Mouse (Mus musculus) hindbrain, embryonic 13.5 days (tissue): Measurements from ENCODE around the gene D6Ertd527e. TPM values are rescaled to one million over a fixed set of nuclear protein-coding genes. Genes with fewer than 3 reads are reported as not detected.

ENCODE experiments used
- ATAC-seq: fragments of 200-750 bp; cut with Nextera tagmentation; 2 replicates; pipeline ENCODE4 v1.8.0; 2017; ENCODE audit warnings: moderate TSS enrichment; ENCODE audit not compliant: low FRiP score
- H3K27ac ChIP-seq: fragments of 300-500 bp; sonication (generic); 2 replicates; pipeline ENCODE4 v1.5.1; 2015; ENCODE audit warnings: inconsistent platforms, mild to moderate bottlenecking, moderate library complexity
- H3K27me3 ChIP-seq: fragments of 300-500 bp; sonication (generic); 2 replicates; pipeline ENCODE4 v1.6.1; 2015; ENCODE audit warnings: mild to moderate bottlenecking, inconsistent platforms
- H3K36me3 ChIP-seq: fragments of 300-500 bp; sonication (generic); 2 replicates; pipeline ENCODE4 v1.6.1; 2015; ENCODE audit warnings: mild to moderate bottlenecking, inconsistent platforms
- H3K4me1 ChIP-seq: fragments of 300-500 bp; sonication (generic); replicated peaks from 2 replicates; pipeline ENCODE4 v1.6.1; 2015; ENCODE audit warnings: inconsistent platforms
- H3K4me2 ChIP-seq: fragments of 300-500 bp; sonication (generic); 2 replicates; pipeline ENCODE4 v1.6.1; 2015; ENCODE audit warnings: inconsistent platforms, mild to moderate bottlenecking, moderate library complexity
- H3K4me3 ChIP-seq: fragments of 300-500 bp; sonication (generic); 2 replicates; pipeline ENCODE4 v1.5.1; 2015; ENCODE audit warnings: mild to moderate bottlenecking, inconsistent platforms
- H3K9ac ChIP-seq: fragments of 300-500 bp; sonication (generic); 2 replicates; pipeline ENCODE4 v1.6.1; 2015; ENCODE audit warnings: mild to moderate bottlenecking, inconsistent platforms
- H3K9me3 ChIP-seq: fragments of 300-500 bp; sonication (generic); 2 replicates; pipeline ENCODE4 v1.6.1; 2016; ENCODE audit warnings: inconsistent platforms
- WGBS: fragments of 180-500 bp; shearing (Covaris S2); methylation state at CpG from one replicate; pipeline ENCODE4 v1.1.7; 2015; 5-methylcytosine and 5-hydroxymethylcytosine counted together
- polyA plus RNA-seq: library from polyadenylated mRNA; unstranded; fragments of >200 nt; fragmentation: Nextera tagmentation; extraction: Ambion mirVana; gene quantifications from 2 replicates; pipeline ENCODE4 v1.2.1, GENCODE M21; 2015

Gene D6Ertd527e
- polyA plus RNA-seq, 1 experiment from 2014 or later, result 0.42 TPM

- H3K9me3 ChIP-seq, result no peaks in the 10 kb centered on the region
- H3K27ac ChIP-seq, result no peak overlapping the region
- H3K9ac ChIP-seq, result no peak overlapping the region
- H3K36me3 ChIP-seq, result no peaks in the 10 kb centered on the region
- H3K4me2 ChIP-seq, result no peak overlapping the region
- ATAC-seq, result no peak
- H3K4me3 ChIP-seq, result no peak overlapping the region
- no peaks in the 10 kb centered on the region for H3K27me3 ChIP-seq
- H3K4me1 ChIP-seq, result no peaks in the 10 kb centered on the region
- WGBS, result 93% methylated on average over 20 of the region's 20 CpGs
Observed at GRCm38 (mm10) chr6:87119066-87119837, 14.7 kb downstream of the D6Ertd527e start.

- H3K4me2 ChIP-seq, result no peak overlapping the region
- H3K27me3 ChIP-seq, result no peaks in the 10 kb centered on the region
- no peak overlapping the region for H3K9ac ChIP-seq
- H3K4me3 ChIP-seq, result no peak overlapping the region
- no peaks in the 10 kb centered on the region for H3K36me3 ChIP-seq
- no peak for ATAC-seq
- no peaks in the 10 kb centered on the region for H3K4me1 ChIP-seq
- no peak overlapping the region for H3K27ac ChIP-seq
- H3K9me3 ChIP-seq, result no peaks in the 10 kb centered on the region
- 84% methylated on average over 4 of the region's 4 CpGs for WGBS
Observed at GRCm38 (mm10) chr6:87119975-87120374, 15.4 kb downstream of the D6Ertd527e start.

- no peak overlapping the region for H3K9ac ChIP-seq
- H3K4me2 ChIP-seq, result no peak overlapping the region
- no peak overlapping the region for H3K4me3 ChIP-seq
- no peak for ATAC-seq
- no peaks in the 10 kb centered on the region for H3K27me3 ChIP-seq
- H3K9me3 ChIP-seq, result no peaks in the 10 kb centered on the region
- 90% methylated on average over 6 of the region's 6 CpGs for WGBS
- no peaks in the 10 kb centered on the region for H3K36me3 ChIP-seq
- no peaks in the 10 kb centered on the region for H3K4me1 ChIP-seq
- H3K27ac ChIP-seq, result no peak overlapping the region
Observed at GRCm38 (mm10) chr6:87120661-87121060, 16.1 kb downstream of the D6Ertd527e start.

GRCm38 (mm10) chr6:87121961-87122360 is 17.4 kb downstream of the D6Ertd527e start:
- H3K27ac ChIP-seq, result no peak overlapping the region
- no peaks in the 10 kb centered on the region for H3K36me3 ChIP-seq
- no peaks in the 10 kb centered on the region for H3K27me3 ChIP-seq
- no peaks in the 10 kb centered on the region for H3K9me3 ChIP-seq
- H3K4me1 ChIP-seq, result no peaks in the 10 kb centered on the region
- no peak overlapping the region for H3K4me2 ChIP-seq
- H3K4me3 ChIP-seq, result no peak overlapping the region
- ATAC-seq, result no peak
- WGBS, result 88% methylated on average over 7 of the region's 7 CpGs
- H3K9ac ChIP-seq, result no peak overlapping the region

- H3K9ac ChIP-seq, result no peak overlapping the region
- H3K27me3 ChIP-seq, result no peaks in the 10 kb centered on the region
- WGBS, result 90% methylated on average over 6 of the region's 6 CpGs
- H3K4me2 ChIP-seq, result no peak overlapping the region
- H3K27ac ChIP-seq, result no peak overlapping the region
- H3K9me3 ChIP-seq, result no peaks in the 10 kb centered on the region
- H3K4me1 ChIP-seq, result no peaks in the 10 kb centered on the region
- no peaks in the 10 kb centered on the region for H3K36me3 ChIP-seq
- H3K4me3 ChIP-seq, result no peak overlapping the region
- no peak for ATAC-seq
Observed at GRCm38 (mm10) chr6:87123406-87123805, 18.9 kb downstream of the D6Ertd527e start.

- Histone ChIP-seq H3K36me3 (no peaks in the 10 kb centered on the region), H3K9ac (no peak overlapping the region), H3K4me1 (no peaks in the 10 kb centered on the region), H3K27ac (no peak overlapping the region), H3K4me3 (no peak overlapping the region), H3K4me2 (no peak overlapping the region), H3K27me3 (no peaks in the 10 kb centered on the region), H3K9me3 (no peaks in the 10 kb centered on the region)
- WGBS, result 84% methylated on average over 4 of the region's 4 CpGs
- ATAC-seq, result no peak
Observed at GRCm38 (mm10) chr6:87123973-87124372, 19.4 kb downstream of the D6Ertd527e start.

GRCm38 (mm10) chr6:87127049-87127753 is 22.7 kb downstream of the D6Ertd527e start:
- no peaks in the 10 kb centered on the region for H3K27me3 ChIP-seq
- H3K27ac ChIP-seq, result no peak overlapping the region
- no peak overlapping the region for H3K9ac ChIP-seq
- no peak overlapping the region for H3K4me3 ChIP-seq
- no peaks in the 10 kb centered on the region for H3K4me1 ChIP-seq
- ATAC-seq, result no peak
- WGBS, result 70% methylated on average over 8 of the region's 8 CpGs
- H3K4me2 ChIP-seq, result no peak overlapping the region
- H3K36me3 ChIP-seq, result no peaks in the 10 kb centered on the region
- H3K9me3 ChIP-seq, result no peaks in the 10 kb centered on the region

GRCm38 (mm10) chr6:87129861-87130260 is 25.3 kb downstream of the D6Ertd527e start:
- WGBS, result 93% methylated on average over 8 of the region's 8 CpGs
- Histone ChIP-seq H3K27ac (no peak overlapping the region), H3K4me2 (no peak overlapping the region), H3K4me1 (0 out of 2 replicates have a peak, but pooled peaks cover 4% of the 10 kb centered on the region), H3K36me3 (no peaks in the 10 kb centered on the region), H3K27me3 (no peaks in the 10 kb centered on the region), H3K9ac (no peak overlapping the region), H3K9me3 (no peaks in the 10 kb centered on the region), H3K4me3 (no peak overlapping the region)
- ATAC-seq, result no peak

GRCm38 (mm10) chr6:87130628-87131027 is 26.1 kb downstream of the D6Ertd527e start:
- Histone ChIP-seq H3K4me1 (0 out of 2 replicates have a peak, but pooled peaks cover 4% of the 10 kb centered on the region), H3K27me3 (no peaks in the 10 kb centered on the region), H3K27ac (no peak overlapping the region), H3K9me3 (no peaks in the 10 kb centered on the region), H3K4me2 (no peak overlapping the region), H3K36me3 (0 out of 2 replicates have a peak, but pooled peaks cover under 1% of the 10 kb centered on the region), H3K4me3 (no peak overlapping the region), H3K9ac (no peak overlapping the region)
- ATAC-seq, result no peak
- 96% methylated on average over 7 of the region's 7 CpGs for WGBS

- no peak for ATAC-seq
- H3K27me3 ChIP-seq, result no peaks in the 10 kb centered on the region
- no peak overlapping the region for H3K27ac ChIP-seq
- no peaks in the 10 kb centered on the region for H3K9me3 ChIP-seq
- WGBS, result 75% methylated on average over 1 of the region's 1 CpGs
- H3K4me2 ChIP-seq, result no peak overlapping the region
- H3K4me3 ChIP-seq, result no peak overlapping the region
- H3K4me1 ChIP-seq, result 0 out of 2 replicates have a peak, but pooled peaks cover 4% of the 10 kb centered on the region
- 0 out of 2 replicates have a peak, but pooled peaks cover 5% of the 10 kb centered on the region for H3K36me3 ChIP-seq
- no peak overlapping the region for H3K9ac ChIP-seq
Observed at GRCm38 (mm10) chr6:87131078-87131477, 26.5 kb downstream of the D6Ertd527e start.

GRCm38 (mm10) chr6:87133520-87133919 is 29.0 kb downstream of the D6Ertd527e start:
- 0 out of 2 replicates have a peak, but pooled peaks cover 4% of the 10 kb centered on the region for H3K4me1 ChIP-seq
- H3K4me2 ChIP-seq, result no peak overlapping the region
- H3K4me3 ChIP-seq, result no peak overlapping the region
- no peaks in the 10 kb centered on the region for H3K27me3 ChIP-seq
- H3K9ac ChIP-seq, result no peak overlapping the region
- H3K27ac ChIP-seq, result no peak overlapping the region
- H3K36me3 ChIP-seq, result 0 out of 2 replicates have a peak, but pooled peaks cover 5% of the 10 kb centered on the region
- ATAC-seq, result no peak
- H3K9me3 ChIP-seq, result no peaks in the 10 kb centered on the region
- WGBS, result 88% methylated on average over 3 of the region's 3 CpGs

GRCm38 (mm10) chr6:87133966-87134546 is 29.5 kb downstream of the D6Ertd527e start:
- Histone ChIP-seq H3K9ac (no peak overlapping the region), H3K4me2 (no peak overlapping the region), H3K4me3 (no peak overlapping the region), H3K4me1 (0 out of 2 replicates have a peak, but pooled peaks cover 4% of the 10 kb centered on the region), H3K27ac (no peak overlapping the region), H3K27me3 (no peaks in the 10 kb centered on the region), H3K9me3 (no peaks in the 10 kb centered on the region), H3K36me3 (0 out of 2 replicates have a peak, but pooled peaks cover 5% of the 10 kb centered on the region)
- 71% methylated on average over 12 of the region's 12 CpGs for WGBS
- ATAC-seq, result no peak
